ENCODE assay signal across 8 mouse cellular contexts in genomic region chr9:40241223-40241801, GRCm38 (mm10). TPM values are rescaled to one million over a fixed set of nuclear protein-coding genes. Genes with fewer than 3 reads are reported as not detected.
A peak's percentile ranks its signal among the peaks of the same experiment; 100 is the strongest.
DNase-seq lines count a peak whose midpoint lies in the region; ATAC-seq and TF ChIP-seq lines count a peak whose summit lies in the region.

No protein-coding gene starts in this region.

- 5% methylated on average over 15 of the region's 15 CpGs for WGBS in bone marrow, adult 2 months
- WGBS in forebrain, embryonic 10.5 days: under 1% methylated on average over 15 of the region's 15 CpGs
- WGBS in lung, embryonic 15.5 days: 3% methylated on average over 15 of the region's 15 CpGs

- H3K9ac ChIP-seq in ES-E14 (ENCODE audit: insufficient read depth, low read depth, low read length, poor library complexity, severe bottlenecking): peak overlapping the region; percentile 68; the same call in 1 of the 2 replicates
- H3K9ac ChIP-seq in lung, embryonic 15.5 days: peak overlapping the region; percentile 29

- no peak for TF ChIP-seq CTCF in bone marrow, adult 2 months (IDR thresholded peaks at IDR 0.05; ENCODE audit: control insufficient read depth, insufficient read depth, low read length)

- H3K4me2 ChIP-seq in lung, embryonic 15.5 days: peak overlapping the region; percentile 64

- peak; percentile 73 for DNase-seq in ES-E14 (ENCODE audit: low read depth, low spot score)
- peak; percentile 59 for DNase-seq in forebrain, embryonic 10.5 days (ENCODE audit: extremely low spot score, low spot score)
- DNase-seq in heart, postnatal 36 days: peak; percentile 18 to 30
- peak; percentile 34 to 41 for DNase-seq in layer of hippocampus, postnatal 25 days (ENCODE audit: extremely low spot score in 1 of 2, low spot score in 1 of 2)
- peak; percentile 64 for DNase-seq in retina, embryonic 14.5 days (ENCODE audit: low spot score)
- DNase-seq in spleen, adult 12 weeks (ENCODE audit: low spot score): no peak

- peaks cover 0 to 6% of the 10 kb centered on the region in 2 experiments; a peak in 2 of 4 replicates for H3K4me1 ChIP-seq in ES-E14 (ENCODE audit: control insufficient read depth in 2 of 2, insufficient read depth in 2 of 2, low read length in 2 of 2, poor library complexity in 1 of 2)
- H3K4me1 ChIP-seq in bone marrow, adult 2 months (ENCODE audit: control insufficient read depth, insufficient read depth, low read length): peaks cover 2% of the 10 kb centered on the region
- H3K4me1 ChIP-seq in forebrain, embryonic 10.5 days: peaks cover 19% of the 10 kb centered on the region
- peaks cover 17% of the 10 kb centered on the region for H3K4me1 ChIP-seq in lung, embryonic 15.5 days

- peaks cover 22% of the 10 kb centered on the region for H3K27me3 ChIP-seq in forebrain, embryonic 10.5 days (ENCODE audit: poor library complexity, severe bottlenecking)
- H3K27me3 ChIP-seq in lung, embryonic 15.5 days: peaks cover 13% of the 10 kb centered on the region

- peak overlapping the region; percentile 98 for H3K27ac ChIP-seq in ES-E14 (ENCODE audit: insufficient read depth, low read depth, low read length, poor library complexity, severe bottlenecking)
- H3K27ac ChIP-seq in bone marrow, adult 2 months (ENCODE audit: control insufficient read depth, insufficient read depth, low read depth, low read length, poor library complexity): no peak overlapping the region
- H3K27ac ChIP-seq in forebrain, embryonic 10.5 days: peak overlapping the region; percentile 80
- H3K27ac ChIP-seq in lung, embryonic 15.5 days: no peak overlapping the region

- peaks cover 4% of the 10 kb centered on the region; the same call in 1 of the 2 replicates for H3K36me3 ChIP-seq in ES-E14 (ENCODE audit: control insufficient read depth, insufficient read depth, low read length, poor library complexity, severe bottlenecking)
- H3K36me3 ChIP-seq in forebrain, embryonic 10.5 days (replicated peaks): no peaks in the 10 kb centered on the region
- H3K36me3 ChIP-seq in lung, embryonic 15.5 days: no peaks in the 10 kb centered on the region

- peak; percentile 64; the same call in 1 of the 2 replicates for ATAC-seq in lung, embryonic 15.5 days (ENCODE audit: borderline replicate concordance, extremely low read depth, low FRiP score, low TSS enrichment)

- TF ChIP-seq POLR2A in bone marrow, adult 2 months (IDR thresholded peaks at IDR 0.05; ENCODE audit: borderline replicate concordance, control insufficient read depth, low read depth, low read length): no peak

- H3K4me3 ChIP-seq in ES-E14 (ENCODE audit: insufficient read depth in 1 of 2, low read depth in 1 of 2, low read length in 2 of 2, poor library complexity in 1 of 2, severe bottlenecking in 1 of 2): peak overlapping the region; percentile 50 to 71
- peak overlapping the region; percentile 50 for H3K4me3 ChIP-seq in bone marrow, adult 2 months (replicated peaks; ENCODE audit: control insufficient read depth, low read depth, low read length)
- H3K4me3 ChIP-seq in forebrain, embryonic 10.5 days: peak overlapping the region; percentile 53
- H3K4me3 ChIP-seq in lung, embryonic 15.5 days: peak overlapping the region; percentile 36

- in situ Hi-C loops in ES-E14 (cut with MboI; ENCODE audit: low sequenced_read_pairs in 2 of 2, unreplicated experiment in 2 of 2): no loop called here

- H3K9me3 ChIP-seq in ES-E14 (ENCODE audit: control insufficient read depth, insufficient read depth, low read depth, low read length): no peaks in the 10 kb centered on the region
- H3K9me3 ChIP-seq in forebrain, embryonic 10.5 days: no peaks in the 10 kb centered on the region
- H3K9me3 ChIP-seq in lung, embryonic 15.5 days: no peaks in the 10 kb centered on the region

- intact Hi-C loops in heart, postnatal 36 days (cut with DNase I): loop anchor here (5.0 kb wide), 1 partner anchor 91 kb away; no protein-coding TSS in a partner anchor

TF ChIP-seq in ES-E14, 5 proteins besides CTCF, POLR2A, EP300 and RAD21:
- TF ChIP-seq HCFC1 (IDR thresholded peaks at IDR 0.05; ENCODE audit: borderline replicate concordance, insufficient read depth, low read length) (no peak), ZNF384 (IDR thresholded peaks at IDR 0.05; ENCODE audit: low read depth, low read length) (no peak), ZC3H11A (IDR thresholded peaks at IDR 0.05; ENCODE audit: borderline replicate concordance, low read depth, low read length) (no peak), CHD2 (IDR thresholded peaks at IDR 0.05; ENCODE audit: low read depth, low read length) (no peak), MAFK (IDR thresholded peaks at IDR 0.05; ENCODE audit: insufficient read depth, low read depth, low read length) (no peak)

RNA-seq across cellular contexts. Expression of gene Scn3b, which starts 27.7 kb away (rescaled TPM):
- total RNA-seq in ES-E14 (2012; rRNA removed): 3.1 TPM in 2 replicates
- polyA plus RNA-seq in bone marrow, adult 2 months (2011; ENCODE audit: insufficient read depth, insufficient read length, low replicate concordance, missing spikeins): not detected in 2 replicates
- 1.2 and 2.2 TPM in 2 replicates for polyA plus RNA-seq in forebrain, embryonic 10.5 days (2016; fragmentation: Nextera tagmentation; extraction: Ambion mirVana)
- 1 to 10 TPM in 1 of 2 experiments, under 1 TPM in 1; 0.57 to 1.2 TPM for total RNA-seq in heart, postnatal 36 days (2021)
- 100 to 1,000 TPM; 248 to 274 TPM for total RNA-seq in layer of hippocampus, postnatal 25 days (2021)
- polyA plus RNA-seq in lung, embryonic 15.5 days (2015; fragmentation: Nextera tagmentation; extraction: Ambion mirVana): 4.8 and 7.5 TPM in 2 replicates

RNA-seq across cellular contexts. Expression of gene Zfp202, which starts 49.2 kb away (rescaled TPM):
- total RNA-seq in ES-E14 (2012; rRNA removed): 2.1 and 2.2 TPM in 2 replicates
- 0.99 TPM in 1 of 2 replicates, not detected in the other for polyA plus RNA-seq in bone marrow, adult 2 months (2011; ENCODE audit: insufficient read depth, insufficient read length, low replicate concordance, missing spikeins)
- 7.5 and 8.1 TPM in 2 replicates for polyA plus RNA-seq in forebrain, embryonic 10.5 days (2016; fragmentation: Nextera tagmentation; extraction: Ambion mirVana)
- 1 to 10 TPM; 2.5 to 3.0 TPM for total RNA-seq in heart, postnatal 36 days (2021)
- total RNA-seq in layer of hippocampus, postnatal 25 days (2021): 1 to 10 TPM; 3.4 to 3.8 TPM
- polyA plus RNA-seq in lung, embryonic 15.5 days (2015; fragmentation: Nextera tagmentation; extraction: Ambion mirVana): 4.9 TPM in 2 replicates

Comparison
In these comparisons a context has a peak if more than half of its experiments do, and no peak if none do; other contexts are left out.
1. H3K27ac ChIP-seq: peak in ES-E14 (single experiment) and forebrain, embryonic 10.5 days (single experiment); none in bone marrow, adult 2 months (single experiment) and lung, embryonic 15.5 days (single experiment).
2. RNA of gene Scn3b, which starts 27.7 kb away (total RNA-seq): 248 to 274 TPM in layer of hippocampus, postnatal 25 days; 3.1 TPM in ES-E14 and 0.57 to 1.2 TPM in heart, postnatal 36 days; every median in the first group is over 10 times any median in the second.
3. Peak in every context shown above with its lines, with median percentiles within 50 percentile points of each other: H3K4me3 ChIP-seq.